Mouse (Mus musculus) heart, postnatal 25 days (tissue): ENCODE results near the gene Tmem140. TPM values are rescaled to one million over a fixed set of nuclear protein-coding genes. Genes with fewer than 3 reads are reported as not detected.

ENCODE experiments used
- DNase-seq: peaks from one replicate; pipeline ENCODE4 v3.0.0; 2022; ENCODE audit warnings: low spot score
- intact Hi-C: fragments of 180-260 bp; cut with DNase I; formaldehyde crosslinking; loops from one replicate; pipeline ENCODE4 v1.15.1; 2025
- total RNA-seq, 2 experiments: library from RNA; stranded (reverse); gene quantifications; 2 replicates each; pipeline ENCODE4 v1.2.3; 2021

Tmem140 gene
- total RNA-seq = 10 to 100 TPM; 20.0 to 25.3 TPM

- DNase-seq = peak; percentile 42
- intact Hi-C loops = loop anchor here (1.0 to 5.0 kb wide), 2 partner anchors 14 to 81 kb away; partner anchors contain the start of gene Agbl3
Measured at GRCm38 (mm10) chr6:34862791-34863403, at the start of gene Tmem140. Gene Tmem140 (plus strand): TSS chr6:34863146.

GRCm38 (mm10) chr6:34824406-34824805, 38.5 kb upstream of the Tmem140 start:
- intact Hi-C loops = no loop called here
- DNase-seq = no peak

DNA sequence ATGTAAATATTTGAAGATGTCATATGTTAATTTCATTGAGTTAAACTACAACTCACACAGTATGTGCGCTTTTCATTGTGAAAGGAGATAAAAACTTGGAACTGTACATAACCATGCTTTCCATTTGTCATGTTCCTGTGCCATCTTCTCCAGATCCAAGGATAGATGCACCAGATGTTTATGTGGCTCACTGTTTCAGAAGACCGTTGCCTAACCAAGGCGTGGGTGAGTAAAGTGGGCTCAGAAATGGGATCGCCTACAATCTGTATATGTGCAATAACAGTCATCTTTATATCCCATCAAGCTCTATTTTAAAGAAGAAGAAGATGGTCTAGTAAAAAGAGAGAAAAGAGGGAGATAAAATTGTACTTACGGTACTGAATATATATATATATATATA, 30.6 kb upstream of the Tmem140 start:
- intact Hi-C loops = no loop called here
- no peak for DNase-seq

DNA sequence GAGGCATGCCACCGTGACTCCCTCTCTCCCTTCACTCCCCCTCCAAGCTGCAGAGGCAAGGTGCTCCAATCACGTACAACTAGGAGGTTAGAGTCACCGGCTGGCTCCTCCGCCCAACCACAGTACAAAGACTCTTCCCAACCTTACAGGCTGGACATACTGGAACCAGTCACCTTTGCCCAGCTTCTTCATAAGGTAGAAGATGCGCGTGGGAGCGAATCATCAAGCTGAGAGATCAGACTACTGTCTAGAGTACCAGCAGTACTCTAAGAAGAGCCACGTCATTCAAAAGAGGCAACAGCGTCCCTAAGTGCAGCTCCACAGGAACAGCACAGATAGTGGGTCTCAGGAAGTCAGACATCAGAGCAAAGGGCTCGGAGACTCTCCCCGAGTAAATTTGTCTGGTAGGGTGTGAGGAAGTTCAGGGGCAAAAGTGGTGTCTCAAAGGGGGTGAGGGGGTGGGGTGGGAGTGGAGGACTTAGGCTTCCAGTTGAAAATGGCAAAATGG, 1.3 kb upstream of the Tmem140 start:
- intact Hi-C loops = loop anchor here (5.0 kb wide), 1 partner anchor 79 kb away; the partner anchor contains the start of gene Agbl3
- no peak for DNase-seq

DNA sequence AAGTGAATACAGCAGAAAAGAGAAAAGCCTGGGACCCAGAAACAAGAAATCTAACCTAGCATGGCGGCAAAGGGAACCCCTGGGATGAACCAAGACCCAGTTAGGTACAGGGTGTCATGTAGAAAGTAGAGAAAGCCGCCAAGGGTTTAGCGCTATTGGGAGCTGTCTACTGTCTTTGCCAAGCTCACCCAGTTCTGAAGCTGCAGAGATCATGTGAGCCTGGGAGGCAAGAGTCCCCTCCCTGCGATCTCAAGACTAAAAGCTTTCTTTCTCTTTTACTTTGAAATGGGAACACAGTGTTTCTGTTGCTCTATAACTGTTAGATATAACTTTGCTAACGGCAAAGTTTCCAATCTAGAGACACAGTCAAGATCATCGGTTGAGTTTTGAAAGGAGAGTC, 565 bp upstream of the Tmem140 start:
- intact Hi-C loops = loop anchor here (5.0 kb wide), 1 partner anchor 80 kb away; the partner anchor contains the start of gene Agbl3
- no peak for DNase-seq

GRCm38 (mm10) chr6:34863786-34864514, 1.0 kb downstream of the Tmem140 start:
- no peak for DNase-seq
- intact Hi-C loops = loop anchor here (1.0 to 5.0 kb wide), 2 partner anchors 13 to 82 kb away; partner anchors contain the start of gene Agbl3

- DNase-seq = no peak
- intact Hi-C loops = loop anchor here (5.0 kb wide), 1 partner anchor 263 kb away; no protein-coding TSS in a partner anchor
Measured at GRCm38 (mm10) chr6:34865213-34865612, 2.3 kb downstream of the Tmem140 start.

DNA sequence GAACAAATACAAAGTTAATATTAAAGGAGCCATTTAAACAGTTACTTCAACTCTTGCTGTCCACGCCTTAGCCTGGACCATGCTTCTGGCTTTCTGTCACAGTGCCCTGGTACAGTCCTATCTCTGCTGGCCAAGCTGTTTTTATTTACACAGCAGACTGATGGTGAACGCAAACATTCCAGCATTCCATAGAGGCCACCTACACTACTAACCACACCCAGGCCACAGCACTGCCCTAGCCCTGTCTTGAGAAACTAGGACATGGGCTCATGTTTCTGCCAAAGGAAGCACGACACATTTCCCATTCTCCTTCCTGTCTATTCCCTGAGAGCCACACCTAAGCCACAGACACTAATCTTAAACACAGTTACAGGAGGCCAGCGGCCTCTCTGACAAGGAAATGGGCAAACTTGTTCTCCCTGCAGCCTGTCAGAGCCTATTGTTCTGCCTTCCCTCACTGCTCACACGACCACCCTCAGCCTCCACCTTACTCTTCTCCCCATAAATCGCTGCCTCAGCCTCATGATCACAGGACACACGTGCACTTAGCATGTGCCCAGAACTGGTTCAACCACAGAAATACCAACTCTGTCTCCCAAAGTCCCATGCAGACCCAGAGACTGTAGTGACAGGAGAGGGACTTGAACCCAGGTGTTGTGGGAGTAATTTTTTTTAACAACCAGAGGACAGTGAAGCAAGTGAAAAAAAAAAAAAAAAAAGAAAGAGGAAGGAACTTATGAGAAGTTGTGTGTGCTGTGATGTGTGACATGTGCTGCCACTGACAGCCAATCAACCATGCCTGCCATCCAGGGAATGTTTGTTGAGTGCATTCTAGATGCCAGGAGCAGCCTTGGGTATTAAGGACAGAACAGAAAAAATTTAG, 3.0 kb downstream of the Tmem140 start:
- intact Hi-C loops = loop anchor here (5.0 kb wide), 1 partner anchor 264 kb away; no protein-coding TSS in a partner anchor
- peak; percentile 57 for DNase-seq

GRCm38 (mm10) chr6:34866786-34867185, 3.8 kb downstream of the Tmem140 start:
- intact Hi-C loops = loop anchor here (5.0 kb wide), 1 partner anchor 264 kb away; no protein-coding TSS in a partner anchor
- no peak for DNase-seq

DNA sequence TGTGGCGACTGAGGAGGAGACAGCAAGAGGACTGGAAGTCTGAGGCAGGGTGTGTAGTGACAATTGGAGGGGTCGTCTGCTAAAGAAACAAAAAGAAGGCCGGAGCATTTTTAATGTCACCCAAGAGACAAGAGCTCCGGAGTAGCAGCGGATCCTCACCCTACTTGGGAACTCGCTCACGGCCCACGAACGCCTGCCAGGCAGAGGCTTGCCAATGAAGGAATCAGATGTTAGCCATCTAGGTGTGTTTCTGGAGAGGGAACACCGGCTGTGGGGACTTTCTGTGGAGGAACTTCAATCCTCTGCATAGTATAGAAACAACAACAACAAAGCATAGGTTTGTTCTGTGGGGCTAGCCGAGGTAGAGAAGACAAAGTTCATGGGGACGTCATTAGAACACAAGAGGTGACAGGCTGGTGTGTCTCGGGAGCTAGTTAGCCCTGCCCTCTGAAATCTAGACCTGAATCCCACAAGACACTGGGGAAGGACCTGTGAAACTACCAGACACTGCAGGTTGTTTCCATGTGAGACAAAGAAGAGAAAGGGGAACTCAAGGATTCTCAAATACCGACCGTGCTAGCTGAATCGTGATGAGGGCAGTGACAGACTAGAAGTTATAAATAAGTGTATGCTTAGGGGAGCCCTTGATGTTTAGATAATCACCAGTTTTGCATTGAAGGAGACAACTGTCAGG, 4.5 kb downstream of the Tmem140 start:
- intact Hi-C loops = loop anchor here (5.0 kb wide), 1 partner anchor 265 kb away; no protein-coding TSS in a partner anchor
- no peak for DNase-seq

- intact Hi-C loops = loop anchor here (5.0 kb wide), 1 partner anchor 266 kb away; no protein-coding TSS in a partner anchor
- DNase-seq = no peak
Measured at GRCm38 (mm10) chr6:34867995-34868350, 5.0 kb downstream of the Tmem140 start.

GRCm38 (mm10) chr6:34868507-34869217, 5.7 kb downstream of the Tmem140 start:
- intact Hi-C loops = loop anchor here (5.0 kb wide), 1 partner anchor 266 kb away; no protein-coding TSS in a partner anchor
- no peak for DNase-seq

DNA sequence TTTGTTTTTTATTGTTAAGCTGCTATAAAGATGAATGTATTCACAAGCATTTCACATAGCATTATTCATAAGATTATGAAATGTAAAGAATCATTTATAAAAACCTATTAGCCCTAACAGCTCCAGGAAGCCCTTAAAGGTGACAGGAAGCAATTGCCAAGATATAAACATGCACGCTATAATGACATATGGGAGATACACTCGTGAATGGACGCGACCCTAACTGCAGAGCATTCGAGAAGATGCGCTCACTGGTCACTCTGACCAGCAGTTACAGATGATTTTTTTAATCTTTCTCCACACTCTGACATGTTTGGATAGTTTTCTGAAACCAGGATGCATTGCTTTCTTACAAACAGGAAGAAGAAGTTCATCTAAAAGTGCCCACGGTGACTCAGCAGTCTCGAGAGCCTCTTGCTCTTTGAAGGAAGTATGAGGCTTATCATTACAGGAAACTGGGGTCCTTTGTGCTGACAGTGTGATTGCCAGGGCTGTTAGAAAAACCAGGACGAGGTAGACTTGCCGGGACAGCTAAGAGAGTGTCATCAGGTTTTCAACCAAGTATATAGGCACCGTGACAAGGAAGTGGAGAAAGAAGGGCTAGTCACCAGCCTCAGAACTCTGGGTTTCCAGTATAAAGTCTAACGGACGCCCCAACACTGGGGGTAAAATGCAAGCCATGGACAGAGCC, 6.4 kb downstream of the Tmem140 start:
- no peak for DNase-seq

GRCm38 (mm10) chr6:34870136-34870535, 7.2 kb downstream of the Tmem140 start:
- no peak for DNase-seq
- intact Hi-C loops = no loop called here

More for the DNA sequence above, 6.4 kb downstream of the Tmem140 start:
- intact Hi-C loops = loop anchor here (5.0 kb wide), 1 partner anchor 267 kb away; no protein-coding TSS in a partner anchor

DNA sequence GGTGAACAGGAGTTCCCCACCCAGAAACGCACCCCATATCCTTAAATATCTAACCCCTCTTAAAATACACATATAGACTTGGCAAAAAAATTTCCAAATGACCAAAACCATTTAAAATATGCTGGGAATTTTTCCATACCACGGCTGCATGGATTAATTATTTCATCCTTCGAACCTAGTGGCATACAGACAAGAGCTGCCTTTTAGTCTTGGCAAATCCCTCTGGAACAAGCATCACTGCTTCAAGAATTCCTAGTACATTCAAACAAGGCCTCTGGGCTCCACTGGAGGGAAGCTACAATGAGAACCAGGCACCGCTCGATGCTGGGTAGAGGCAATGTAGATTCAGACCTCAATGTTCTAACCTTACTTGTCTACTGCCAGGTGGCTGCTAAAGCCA, 7.8 kb downstream of the Tmem140 start:
- no peak for DNase-seq
- intact Hi-C loops = no loop called here

- intact Hi-C loops = no loop called here
- no peak for DNase-seq
Measured at GRCm38 (mm10) chr6:34871929-34872328, 9.0 kb downstream of the Tmem140 start.

DNA sequence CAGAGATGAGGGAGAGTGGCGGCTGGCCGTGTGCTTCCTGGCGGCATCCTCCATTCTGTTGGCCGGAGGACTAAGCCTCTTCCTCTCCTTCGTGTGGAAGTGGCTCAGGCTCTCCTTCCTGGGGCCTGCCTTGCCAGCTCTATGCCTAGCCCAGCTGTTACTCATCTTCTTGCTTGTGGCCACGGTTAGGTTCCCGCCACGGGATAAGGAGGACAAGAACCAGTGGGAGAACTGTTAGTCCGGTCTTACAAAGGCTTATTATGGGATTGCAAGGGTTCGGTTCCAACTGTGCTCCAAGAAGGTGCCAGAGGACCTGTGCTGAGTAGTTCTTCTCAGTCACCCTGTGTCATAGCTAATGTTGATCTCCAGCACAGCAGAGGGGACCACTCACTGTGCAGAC, 9.9 kb downstream of the Tmem140 start:
- intact Hi-C loops = no loop called here
- DNase-seq = no peak
